Mouse (Mus musculus) kidney, embryonic 15.5 days (tissue): ENCODE measurements at regions not wholly inside any gene's neighbourhood (a gene's known extent, or its start where the extent isn't known, plus 50 kb on each side); places are given as distances from the start of the nearest gene placed in this dataset.

Experiments
- ATAC-seq: fragments of 200-750 bp; cut with Nextera tagmentation; replicated peaks from 2 replicates; pipeline ENCODE4 v1.8.0; 2017; ENCODE audit warnings: moderate TSS enrichment; ENCODE audit not compliant: low FRiP score
- H3K27ac ChIP-seq: fragments of 300-500 bp; sonication (generic); 2 replicates; pipeline ENCODE4 v1.5.1; 2015; ENCODE audit warnings: mild to moderate bottlenecking, inconsistent platforms
- H3K27me3 ChIP-seq: fragments of 300-500 bp; sonication (generic); 2 replicates; pipeline ENCODE4 v1.6.1; 2015; ENCODE audit warnings: inconsistent platforms
- H3K36me3 ChIP-seq: fragments of 300-500 bp; sonication (generic); 2 replicates; pipeline ENCODE4 v1.6.1; 2015; ENCODE audit warnings: inconsistent platforms
- H3K4me1 ChIP-seq: fragments of 300-500 bp; sonication (generic); 2 replicates; pipeline ENCODE4 v1.6.1; 2015; ENCODE audit warnings: inconsistent platforms
- H3K4me2 ChIP-seq: fragments of 300-500 bp; sonication (generic); 2 replicates; pipeline ENCODE4 v1.6.1; 2015; ENCODE audit warnings: moderate library complexity, mild to moderate bottlenecking, inconsistent platforms
- H3K4me3 ChIP-seq: fragments of 300-500 bp; sonication (generic); replicated peaks from 2 replicates; pipeline ENCODE4 v1.5.1; 2015; ENCODE audit warnings: mild to moderate bottlenecking, inconsistent platforms
- H3K9ac ChIP-seq: fragments of 300-500 bp; sonication (generic); 2 replicates; pipeline ENCODE4 v1.6.1; 2015; ENCODE audit warnings: mild to moderate bottlenecking, inconsistent platforms
- H3K9me3 ChIP-seq: fragments of 300-500 bp; sonication (generic); replicated peaks from 2 replicates; pipeline ENCODE4 v1.6.1; 2016; ENCODE audit warnings: inconsistent platforms
- WGBS: fragments of 180-500 bp; shearing (Covaris S2); methylation state at CpG from one replicate; pipeline ENCODE4 v1.1.7; 2015; ENCODE audit warnings: mixed read lengths; 5-methylcytosine and 5-hydroxymethylcytosine counted together

DNA sequence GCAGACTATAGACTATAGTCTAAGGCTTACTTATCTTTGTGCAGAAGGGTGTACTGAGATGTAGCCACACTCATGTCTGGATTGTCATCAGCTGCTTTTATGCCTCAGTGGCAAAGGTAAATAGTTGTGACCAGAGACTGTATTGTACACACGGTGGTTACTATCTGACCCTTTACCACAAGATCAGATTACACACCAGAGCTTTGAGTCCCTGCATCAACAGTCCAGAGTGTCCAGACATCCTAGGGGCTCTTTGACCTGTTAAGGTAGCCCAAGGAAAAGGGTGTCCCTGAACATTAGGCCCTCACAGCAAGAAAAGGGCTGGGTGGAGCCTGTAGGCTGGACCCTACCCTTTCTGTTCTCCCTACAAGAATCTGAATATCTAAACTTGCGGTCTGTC is 436.4 kb downstream of the Fut8 start:
- 0 out of 2 replicates have a peak, but pooled peaks cover 3% of the 10 kb centered on the region for H3K4me1 ChIP-seq
- no peak overlapping the region for H3K27ac ChIP-seq
- H3K27me3 ChIP-seq, result 0 out of 2 replicates have a peak, but pooled peaks cover 3% of the 10 kb centered on the region
- no peak overlapping the region for H3K4me2 ChIP-seq
- peak; percentile 45; the same call in 1 of the 2 replicates for ATAC-seq
- no peaks in the 10 kb centered on the region for H3K36me3 ChIP-seq
- H3K9ac ChIP-seq, result no peak overlapping the region
- no peak overlapping the region for H3K4me3 ChIP-seq
- 41% methylated on average over 2 of the region's 2 CpGs for WGBS
- no peaks in the 10 kb centered on the region for H3K9me3 ChIP-seq

DNA sequence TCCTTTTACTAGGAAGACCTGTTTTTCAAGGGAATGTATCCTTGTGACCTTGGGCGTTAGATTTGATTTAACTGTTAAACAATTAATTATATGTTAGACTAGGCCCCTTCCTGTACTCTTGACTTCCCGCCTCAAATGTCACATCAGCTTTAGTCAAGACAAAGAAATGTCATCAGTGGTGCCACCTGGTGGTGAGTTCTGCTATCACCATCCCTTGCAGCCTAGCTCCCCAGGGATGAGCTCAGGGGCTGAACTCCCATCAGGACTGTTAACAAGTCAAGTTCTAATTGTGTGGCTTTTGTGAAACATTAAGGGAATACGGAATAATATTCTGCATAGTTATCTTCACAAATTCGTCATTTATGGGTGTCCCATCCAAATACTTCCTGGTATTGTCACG is 436.8 kb downstream of the Fut8 start:
- ATAC-seq, result no peak
- Histone ChIP-seq H3K9ac (no peak overlapping the region), H3K4me3 (no peak overlapping the region), H3K9me3 (no peaks in the 10 kb centered on the region), H3K4me1 (0 out of 2 replicates have a peak, but pooled peaks cover 3% of the 10 kb centered on the region), H3K27ac (no peak overlapping the region), H3K27me3 (0 out of 2 replicates have a peak, but pooled peaks cover 3% of the 10 kb centered on the region), H3K4me2 (no peak overlapping the region), H3K36me3 (no peaks in the 10 kb centered on the region)
- 65% methylated on average over 5 of the region's 5 CpGs for WGBS

DNA sequence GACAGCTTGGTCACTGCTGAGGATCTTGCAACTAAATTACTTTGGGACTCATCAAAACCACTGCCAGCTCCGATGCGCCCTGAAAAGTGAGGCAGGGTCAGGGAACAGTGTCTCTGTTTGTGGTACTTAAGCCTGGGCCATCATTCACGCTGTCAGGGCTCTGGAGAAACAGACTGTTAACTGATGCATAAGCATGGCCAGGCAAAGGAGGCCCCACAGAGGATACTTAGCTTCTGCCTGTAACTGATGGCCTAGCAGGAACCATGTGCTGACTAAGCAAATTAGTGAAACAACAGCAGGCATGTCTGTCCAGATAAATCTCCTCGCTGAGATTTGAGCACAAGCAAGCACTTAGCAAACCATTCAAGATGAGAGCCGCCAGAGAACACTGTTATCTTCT is 440.1 kb downstream of the Fut8 start:
- Histone ChIP-seq H3K9ac (no peak overlapping the region), H3K9me3 (no peaks in the 10 kb centered on the region), H3K4me3 (no peak overlapping the region), H3K36me3 (no peaks in the 10 kb centered on the region), H3K27ac (no peak overlapping the region), H3K27me3 (no peaks in the 10 kb centered on the region), H3K4me1 (0 out of 2 replicates have a peak, but pooled peaks cover 3% of the 10 kb centered on the region), H3K4me2 (no peak overlapping the region)
- ATAC-seq, result peak; percentile 77
- WGBS, result 28% methylated on average over 5 of the region's 5 CpGs

DNA sequence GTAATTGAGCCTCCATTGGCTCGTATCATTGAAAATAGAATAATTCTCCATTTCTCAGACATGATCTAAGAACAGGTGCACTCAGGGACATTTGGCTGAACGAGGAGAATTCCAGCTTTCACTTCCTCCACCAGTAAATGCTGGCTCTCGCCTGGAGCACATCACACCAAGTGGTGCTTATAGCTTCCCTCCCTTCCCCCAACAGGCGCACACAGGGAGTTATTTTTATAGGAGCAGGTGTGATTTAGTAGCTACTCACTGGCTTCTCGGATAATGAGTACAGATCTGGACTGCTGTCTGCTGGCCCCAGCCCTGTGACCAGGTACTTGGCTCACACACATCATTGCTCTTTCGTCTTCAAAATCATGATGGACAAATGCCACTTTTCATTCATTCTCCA is 456.2 kb downstream of the Fut8 start:
- H3K27me3 ChIP-seq, result no peaks in the 10 kb centered on the region
- 0 out of 2 replicates have a peak, but pooled peaks cover 2% of the 10 kb centered on the region for H3K4me1 ChIP-seq
- 52% methylated on average over 6 of the region's 6 CpGs for WGBS
- H3K36me3 ChIP-seq, result no peaks in the 10 kb centered on the region
- no peak overlapping the region for H3K9ac ChIP-seq
- no peak overlapping the region for H3K4me2 ChIP-seq
- H3K27ac ChIP-seq, result no peak overlapping the region
- no peak for ATAC-seq
- H3K4me3 ChIP-seq, result no peak overlapping the region
- H3K9me3 ChIP-seq, result no peaks in the 10 kb centered on the region

DNA sequence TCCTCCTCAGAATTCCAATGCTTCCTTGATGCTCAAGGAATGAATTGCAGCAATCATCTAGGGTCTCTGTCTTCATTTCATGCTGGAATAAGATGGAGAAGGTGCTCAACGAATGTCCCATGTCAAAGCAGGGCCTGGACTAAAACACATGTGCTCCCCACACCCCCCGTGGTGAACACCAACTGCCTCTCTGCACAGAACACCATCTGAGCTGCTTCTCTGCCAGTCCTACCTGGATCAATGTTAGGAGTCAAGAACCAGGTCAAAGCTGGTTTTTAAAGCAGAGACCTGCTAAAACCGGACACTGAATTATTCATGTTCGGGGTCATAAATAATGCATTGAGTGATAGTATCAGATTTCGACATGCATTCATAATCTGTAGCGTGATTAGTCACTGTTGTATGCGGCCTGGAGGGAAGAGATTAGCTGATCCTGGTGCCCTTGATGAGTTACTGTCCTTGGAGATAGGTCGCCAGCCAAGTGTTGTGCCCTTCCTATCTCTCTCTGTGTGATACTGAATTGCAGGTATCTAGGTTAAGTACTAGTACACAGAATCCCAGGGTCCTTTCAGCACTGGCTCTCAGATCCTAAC is 458.2 kb downstream of the Fut8 start:
- H3K9me3 ChIP-seq, result no peaks in the 10 kb centered on the region
- H3K4me1 ChIP-seq, result 0 out of 2 replicates have a peak, but pooled peaks cover 2% of the 10 kb centered on the region
- H3K36me3 ChIP-seq, result no peaks in the 10 kb centered on the region
- no peaks in the 10 kb centered on the region for H3K27me3 ChIP-seq
- no peak overlapping the region for H3K9ac ChIP-seq
- H3K27ac ChIP-seq, result no peak overlapping the region
- 74% methylated on average over 8 of the region's 8 CpGs for WGBS
- ATAC-seq, result no peak
- no peak overlapping the region for H3K4me3 ChIP-seq
- H3K4me2 ChIP-seq, result no peak overlapping the region

DNA sequence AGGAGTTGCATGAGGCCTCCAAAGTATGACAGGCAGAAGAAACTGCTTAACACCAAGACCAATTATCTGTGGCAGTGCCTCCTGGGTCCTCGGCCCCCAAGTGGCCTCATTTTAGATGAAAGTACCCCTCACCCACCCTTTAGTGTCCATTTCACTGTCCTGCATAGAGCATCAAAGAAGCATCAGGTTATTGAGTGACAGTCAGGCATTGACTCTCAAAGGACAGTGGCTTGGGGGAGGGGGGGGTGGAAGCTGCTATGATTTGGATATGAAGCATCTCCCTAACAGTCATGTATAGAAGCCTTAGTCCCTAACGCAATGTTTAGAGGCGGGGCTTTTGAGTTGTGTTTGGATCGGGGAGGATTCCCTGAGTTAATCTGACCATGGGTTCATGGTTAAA is 458.7 kb downstream of the Fut8 start:
- Histone ChIP-seq H3K4me3 (no peak overlapping the region), H3K27ac (no peak overlapping the region), H3K9ac (no peak overlapping the region), H3K36me3 (no peaks in the 10 kb centered on the region), H3K4me1 (0 out of 2 replicates have a peak, but pooled peaks cover 2% of the 10 kb centered on the region), H3K27me3 (no peaks in the 10 kb centered on the region), H3K9me3 (no peaks in the 10 kb centered on the region), H3K4me2 (no peak overlapping the region)
- WGBS, result 91% methylated on average over 4 of the region's 4 CpGs
- no peak for ATAC-seq

DNA sequence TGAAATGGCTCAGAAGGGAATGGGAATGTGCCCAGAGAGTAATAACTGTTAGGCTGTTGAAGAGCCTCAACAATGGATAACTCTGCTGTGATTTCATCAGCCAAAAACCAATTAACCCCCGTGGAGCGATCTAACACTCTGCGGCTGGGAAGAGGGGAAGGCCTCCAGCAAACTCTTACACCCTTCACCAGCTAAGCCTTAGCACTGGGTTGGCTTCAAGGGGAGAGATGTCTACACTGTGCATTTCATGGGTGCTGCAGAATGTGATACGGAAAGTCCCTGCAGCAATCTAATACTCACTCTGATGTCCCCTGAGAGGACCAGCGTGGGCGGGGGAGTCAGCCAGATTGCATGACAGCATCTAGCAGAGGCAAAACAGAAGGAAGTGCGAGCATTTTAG is 460.2 kb downstream of the Fut8 start:
- Histone ChIP-seq H3K9me3 (no peaks in the 10 kb centered on the region), H3K27me3 (no peaks in the 10 kb centered on the region), H3K4me3 (no peak overlapping the region), H3K4me2 (no peak overlapping the region), H3K9ac (no peak overlapping the region), H3K4me1 (0 out of 2 replicates have a peak, but pooled peaks cover 2% of the 10 kb centered on the region), H3K27ac (no peak overlapping the region), H3K36me3 (no peaks in the 10 kb centered on the region)
- 52% methylated on average over 7 of the region's 7 CpGs for WGBS
- ATAC-seq, result no peak

DNA sequence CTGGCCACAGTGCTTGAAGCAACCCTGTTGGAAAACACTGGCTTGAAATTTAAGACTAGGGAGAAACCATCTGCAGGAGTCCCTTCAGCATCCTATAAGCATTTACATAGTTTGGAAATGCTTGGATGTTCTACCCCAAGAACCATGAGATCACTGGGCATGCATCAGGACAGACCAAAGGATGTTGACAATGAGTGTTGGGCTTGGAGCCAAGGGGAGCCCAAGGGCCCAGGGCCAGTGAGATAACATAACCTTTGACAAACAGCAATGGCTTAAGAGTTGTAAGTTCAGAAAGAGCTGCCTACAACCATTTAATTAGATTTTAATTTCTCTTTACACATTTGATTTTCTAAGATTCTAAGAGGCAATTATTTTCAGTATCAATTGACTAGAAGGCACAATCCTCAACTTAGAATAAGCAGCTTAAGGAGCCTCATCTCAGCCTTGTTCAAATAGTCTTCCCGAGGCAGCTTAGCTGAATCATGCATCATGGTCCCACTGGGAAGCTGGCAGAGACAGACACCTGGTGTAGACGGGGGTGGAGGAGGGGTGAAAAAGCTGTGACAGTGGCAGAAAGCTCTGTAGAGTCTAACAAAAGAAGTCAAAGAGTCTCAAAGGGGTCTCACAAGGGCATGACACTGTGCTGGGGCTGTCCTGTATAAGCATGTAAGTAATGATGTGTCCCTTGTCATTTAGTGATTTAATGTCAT is 462.1 kb downstream of the Fut8 start:
- H3K4me2 ChIP-seq, result no peak overlapping the region
- 47% methylated on average over 2 of the region's 2 CpGs for WGBS
- no peak for ATAC-seq

DNA sequence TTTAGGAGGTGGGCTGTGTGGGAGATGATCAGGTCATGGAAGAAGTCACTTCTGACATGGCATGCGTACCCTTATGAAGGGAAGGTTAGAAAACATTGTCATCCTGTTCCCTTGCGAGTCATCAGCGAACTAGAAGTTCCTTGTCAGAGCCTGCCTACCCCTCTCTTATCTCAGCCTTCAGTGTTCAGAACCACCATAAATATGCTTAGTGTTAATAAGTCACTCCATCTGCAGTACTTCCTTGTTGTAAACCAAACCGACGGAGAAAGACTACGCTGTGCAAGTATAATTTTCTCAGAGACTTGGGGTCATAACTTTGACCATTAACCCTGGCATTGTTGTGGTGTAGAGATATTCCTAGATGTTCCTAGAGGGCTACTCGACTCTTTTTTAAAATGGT is 477.6 kb downstream of the Fut8 start:
- Histone ChIP-seq H3K4me1 (no peaks in the 10 kb centered on the region), H3K4me2 (no peak overlapping the region), H3K27ac (no peak overlapping the region), H3K36me3 (no peaks in the 10 kb centered on the region), H3K9ac (no peak overlapping the region), H3K9me3 (no peaks in the 10 kb centered on the region), H3K27me3 (no peaks in the 10 kb centered on the region), H3K4me3 (no peak overlapping the region)
- ATAC-seq, result no peak
- WGBS, result 58% methylated on average over 7 of the region's 7 CpGs

More for the DNA sequence above, 462.1 kb downstream of the Fut8 start:
- Histone ChIP-seq H3K4me1 (0 out of 2 replicates have a peak, but pooled peaks cover 2% of the 10 kb centered on the region), H3K9ac (no peak overlapping the region), H3K36me3 (no peaks in the 10 kb centered on the region), H3K9me3 (no peaks in the 10 kb centered on the region), H3K27me3 (no peaks in the 10 kb centered on the region), H3K4me3 (no peak overlapping the region), H3K27ac (no peak overlapping the region)

DNA sequence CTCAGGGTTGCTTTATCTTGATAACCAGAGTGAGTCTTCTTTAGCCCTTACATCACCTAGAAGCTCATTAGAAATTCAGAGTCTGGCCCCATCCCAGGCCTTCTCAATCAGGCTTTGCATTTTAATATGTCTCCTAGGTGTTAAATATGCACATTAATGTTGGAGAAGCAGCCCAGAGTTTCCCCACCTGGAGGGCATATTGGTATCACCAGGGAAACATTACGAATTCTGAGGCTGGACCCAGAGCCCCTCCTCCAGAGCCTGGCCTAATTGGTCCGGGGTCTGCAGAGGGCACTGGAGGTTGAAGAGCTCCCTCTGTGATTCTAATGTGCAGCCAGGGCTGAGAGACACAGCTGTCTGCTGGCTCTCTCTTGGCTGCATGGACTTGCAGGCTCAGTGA is 478.1 kb downstream of the Fut8 start:
- no peak overlapping the region for H3K4me2 ChIP-seq
- WGBS, result 37% methylated on average over 2 of the region's 2 CpGs
- ATAC-seq, result no peak
- H3K36me3 ChIP-seq, result no peaks in the 10 kb centered on the region
- no peaks in the 10 kb centered on the region for H3K9me3 ChIP-seq
- no peak overlapping the region for H3K27ac ChIP-seq
- H3K27me3 ChIP-seq, result no peaks in the 10 kb centered on the region
- H3K4me3 ChIP-seq, result no peak overlapping the region
- H3K4me1 ChIP-seq, result no peaks in the 10 kb centered on the region
- H3K9ac ChIP-seq, result no peak overlapping the region

DNA sequence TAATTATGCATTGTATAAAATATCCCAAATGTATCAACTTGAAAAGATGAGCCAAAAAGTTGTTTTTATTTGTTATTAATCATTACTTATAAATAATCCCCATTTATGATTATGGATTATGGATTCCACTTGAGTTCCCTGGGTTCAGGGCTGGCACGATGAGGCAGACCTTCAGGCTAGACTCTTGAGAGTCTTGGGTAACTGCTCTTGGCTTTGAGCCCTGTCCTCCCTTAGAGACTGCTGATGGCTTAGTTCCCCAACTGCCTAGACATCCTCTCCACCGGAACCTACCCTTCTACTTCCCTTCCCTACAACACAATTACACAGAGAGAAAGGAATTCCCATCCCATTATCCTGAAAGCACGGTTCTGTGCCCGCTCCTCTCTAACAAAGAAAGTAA is 466.3 kb upstream of the Gm6657 start:
- H3K4me3 ChIP-seq, result no peak overlapping the region
- no peaks in the 10 kb centered on the region for H3K36me3 ChIP-seq
- 75% methylated on average over 4 of the region's 4 CpGs for WGBS
- H3K27me3 ChIP-seq, result no peaks in the 10 kb centered on the region
- no peak for ATAC-seq
- no peak overlapping the region for H3K9ac ChIP-seq
- no peak overlapping the region for H3K4me2 ChIP-seq
- H3K27ac ChIP-seq, result no peak overlapping the region
- no peaks in the 10 kb centered on the region for H3K4me1 ChIP-seq
- H3K9me3 ChIP-seq, result no peaks in the 10 kb centered on the region

DNA sequence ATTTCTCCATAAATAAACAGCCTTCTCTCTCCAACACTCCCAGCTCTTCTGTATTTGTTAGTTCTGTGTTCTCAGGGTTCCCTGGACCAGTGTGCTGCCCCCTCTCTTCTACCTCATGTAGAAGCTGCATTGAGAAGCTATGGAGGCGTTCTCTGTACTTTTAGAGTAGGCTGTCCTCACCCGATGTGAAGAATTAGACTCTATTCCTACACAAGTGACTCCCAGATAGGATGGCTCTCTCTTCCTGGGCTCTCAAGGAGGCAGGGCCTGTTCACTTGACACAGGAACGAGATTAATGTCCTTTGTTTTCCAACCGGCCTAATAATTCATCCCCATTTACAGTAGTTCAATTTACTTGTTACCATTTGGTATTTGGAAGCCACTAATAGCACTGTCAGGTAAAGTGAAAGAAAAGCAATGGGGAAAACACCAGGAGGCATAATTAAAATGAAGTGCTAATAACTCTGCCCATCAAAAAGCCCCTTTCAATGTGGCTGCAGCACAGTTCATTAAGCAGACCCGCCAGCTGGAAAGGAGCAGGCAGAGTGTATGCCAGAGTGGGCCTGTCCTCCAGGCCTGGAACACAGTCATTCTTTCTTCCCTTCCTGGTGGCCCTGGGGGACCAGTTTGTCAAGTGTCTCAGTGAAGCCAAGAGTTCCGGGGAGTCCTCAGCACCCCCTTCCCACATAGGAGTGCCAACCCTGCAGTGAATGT is 454.8 kb upstream of the Gm6657 start:
- no peaks in the 10 kb centered on the region for H3K36me3 ChIP-seq
- no peak overlapping the region for H3K4me2 ChIP-seq
- 33% methylated on average over 6 of the region's 6 CpGs for WGBS
- H3K9ac ChIP-seq, result no peak overlapping the region
- no peak overlapping the region for H3K27ac ChIP-seq
- peaks cover 26% of the 10 kb centered on the region for H3K4me1 ChIP-seq
- no peak overlapping the region for H3K4me3 ChIP-seq
- H3K9me3 ChIP-seq, result no peaks in the 10 kb centered on the region
- no peaks in the 10 kb centered on the region for H3K27me3 ChIP-seq
- peak; percentile 78 for ATAC-seq
